Mouse (Mus musculus) erythroblast, embryonic 14.5 days (primary cell): ENCODE results near the gene Slc8a1. TPM values are rescaled to one million over a fixed set of nuclear protein-coding genes. Genes with fewer than 3 reads are reported as not detected.

Source experiments
- H3K27me3 ChIP-seq: 2 replicates; pipeline ENCODE4 v1.6.1; 2012; ENCODE audit warnings: inconsistent platforms; ENCODE audit not compliant: control insufficient read depth
- H3K36me3 ChIP-seq: 2 replicates; pipeline ENCODE4 v1.6.1; 2012; ENCODE audit warnings: mild to moderate bottlenecking, inconsistent platforms; ENCODE audit not compliant: control insufficient read depth
- H3K4me1 ChIP-seq: 2 replicates; pipeline ENCODE4 v1.6.1; 2012; ENCODE audit warnings: inconsistent platforms; ENCODE audit not compliant: control insufficient read depth
- H3K4me3 ChIP-seq: replicated peaks from 2 replicates; pipeline ENCODE3; 2012; ENCODE audit warnings: moderate library complexity, mild to moderate bottlenecking, inconsistent platforms
- H3K9me3 ChIP-seq: 2 replicates; pipeline ENCODE4 v1.6.1; 2012; ENCODE audit warnings: low read length, inconsistent platforms, mixed read lengths; ENCODE audit not compliant: control insufficient read depth
- GATA1 ChIP-seq: IDR thresholded peaks from 2 replicates; pipeline ENCODE4 v1.6.1; 2012; ENCODE audit warnings: low read length, inconsistent platforms, mixed read lengths
- TAL1 ChIP-seq: IDR thresholded peaks from 3 replicates; pipeline ENCODE4 v1.6.1; 2012; ENCODE audit warnings: low read length, inconsistent platforms, mixed read lengths
- polyA plus RNA-seq: library from polyadenylated mRNA; stranded (reverse); fragments of >175 nt; gene quantifications from 2 replicates; pipeline ENCODE4 v1.2.3, GENCODE M21; 2012

The Slc8a1 gene
- polyA plus RNA-seq, 1 experiment = not detected

- no peaks in the 10 kb centered on the region for H3K27me3 ChIP-seq
- H3K4me3 ChIP-seq = no peak overlapping the region
- H3K36me3 ChIP-seq = no peaks in the 10 kb centered on the region
- H3K9me3 ChIP-seq = no peaks in the 10 kb centered on the region
- TF ChIP-seq TAL1 (no peak), GATA1 (no peak)
- H3K4me1 ChIP-seq = no peaks in the 10 kb centered on the region
Observed at GRCm38 (mm10) chr17:81481843-81482490, 256.2 kb downstream of the Slc8a1 start.

DNA sequence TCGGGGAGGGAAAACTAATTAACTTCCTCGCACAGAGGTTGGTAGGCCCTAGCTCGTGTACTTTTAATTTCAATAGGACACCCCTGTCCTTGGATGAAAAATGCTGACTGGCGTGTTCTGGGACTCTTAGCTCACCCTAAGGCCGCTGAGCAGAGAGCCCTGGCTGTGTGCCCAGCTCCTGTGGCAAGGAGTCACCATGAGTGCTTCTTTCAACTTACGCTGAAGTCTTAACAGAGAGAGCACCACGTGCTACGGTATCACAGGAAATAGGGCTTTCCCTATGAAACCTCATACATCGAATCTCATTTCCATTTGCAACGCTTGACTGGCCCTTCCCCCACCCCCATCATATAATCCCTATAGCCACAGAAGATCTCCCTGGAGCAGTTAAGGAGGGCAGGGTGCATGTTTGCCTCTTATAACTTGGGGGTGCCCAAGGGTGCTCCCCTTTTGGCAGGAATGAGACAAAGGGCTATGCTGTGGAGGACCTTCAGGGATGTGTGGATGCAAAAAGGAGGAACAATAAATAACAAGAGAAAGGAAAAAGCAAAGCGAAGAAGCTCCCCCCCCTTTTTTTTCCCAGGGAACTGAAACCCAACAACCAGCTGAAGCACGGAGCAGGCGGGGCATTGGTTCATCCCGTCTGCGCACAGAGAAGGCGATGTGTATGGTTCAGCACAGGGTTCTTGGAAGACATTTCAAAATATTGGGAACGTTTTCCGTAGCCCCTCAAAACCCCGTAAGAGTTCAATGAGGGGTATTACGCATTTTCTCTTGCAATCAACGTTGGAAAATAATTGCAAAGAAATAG lies 257.6 kb downstream of the Slc8a1 start:
- Histone ChIP-seq H3K4me3 (no peak overlapping the region), H3K36me3 (no peaks in the 10 kb centered on the region), H3K27me3 (no peaks in the 10 kb centered on the region), H3K9me3 (no peaks in the 10 kb centered on the region), H3K4me1 (no peaks in the 10 kb centered on the region)
- no peak for TF ChIP-seq TAL1

DNA sequence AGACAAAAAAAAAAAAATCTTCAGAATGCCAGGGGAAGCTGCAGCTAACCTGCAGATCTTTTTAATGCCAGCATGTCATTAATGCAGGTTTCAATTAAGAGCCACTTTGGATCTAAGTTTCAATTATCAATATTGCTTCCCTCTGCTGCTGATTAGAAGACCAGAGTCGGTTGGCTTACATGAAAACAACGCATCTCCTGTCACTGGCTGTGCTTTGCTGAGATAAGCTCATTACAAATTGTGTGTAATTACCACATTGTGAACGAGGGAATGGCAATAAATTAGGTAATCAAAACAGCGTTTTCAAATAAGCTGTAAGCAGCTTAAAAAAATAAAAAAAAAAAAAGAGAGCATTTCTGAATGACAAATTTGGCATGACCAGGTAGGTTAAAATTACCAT lies 258.4 kb downstream of the Slc8a1 start:
- Histone ChIP-seq H3K4me3 (no peak overlapping the region), H3K36me3 (no peaks in the 10 kb centered on the region), H3K4me1 (no peaks in the 10 kb centered on the region), H3K9me3 (no peaks in the 10 kb centered on the region), H3K27me3 (no peaks in the 10 kb centered on the region)
- TF ChIP-seq GATA1 (no peak), TAL1 (no peak)

GRCm38 (mm10) chr17:81477420-81477819 lies 260.8 kb downstream of the Slc8a1 start:
- Histone ChIP-seq H3K36me3 (no peaks in the 10 kb centered on the region), H3K9me3 (no peaks in the 10 kb centered on the region), H3K27me3 (no peaks in the 10 kb centered on the region), H3K4me3 (no peak overlapping the region), H3K4me1 (no peaks in the 10 kb centered on the region)
- TF ChIP-seq GATA1 (no peak), TAL1 (no peak)

- Histone ChIP-seq H3K9me3 (no peaks in the 10 kb centered on the region), H3K27me3 (no peaks in the 10 kb centered on the region), H3K4me1 (no peaks in the 10 kb centered on the region), H3K36me3 (no peaks in the 10 kb centered on the region), H3K4me3 (no peak overlapping the region)
- TF ChIP-seq TAL1 (no peak), GATA1 (no peak)
Observed at GRCm38 (mm10) chr17:81473363-81473762, 264.8 kb downstream of the Slc8a1 start.

- no peaks in the 10 kb centered on the region for H3K4me1 ChIP-seq
- no peaks in the 10 kb centered on the region for H3K27me3 ChIP-seq
- no peaks in the 10 kb centered on the region for H3K36me3 ChIP-seq
- TF ChIP-seq TAL1 (no peak), GATA1 (no peak)
- no peak overlapping the region for H3K4me3 ChIP-seq
- H3K9me3 ChIP-seq = no peaks in the 10 kb centered on the region
Observed at GRCm38 (mm10) chr17:81468941-81469340, 269.2 kb downstream of the Slc8a1 start.

DNA sequence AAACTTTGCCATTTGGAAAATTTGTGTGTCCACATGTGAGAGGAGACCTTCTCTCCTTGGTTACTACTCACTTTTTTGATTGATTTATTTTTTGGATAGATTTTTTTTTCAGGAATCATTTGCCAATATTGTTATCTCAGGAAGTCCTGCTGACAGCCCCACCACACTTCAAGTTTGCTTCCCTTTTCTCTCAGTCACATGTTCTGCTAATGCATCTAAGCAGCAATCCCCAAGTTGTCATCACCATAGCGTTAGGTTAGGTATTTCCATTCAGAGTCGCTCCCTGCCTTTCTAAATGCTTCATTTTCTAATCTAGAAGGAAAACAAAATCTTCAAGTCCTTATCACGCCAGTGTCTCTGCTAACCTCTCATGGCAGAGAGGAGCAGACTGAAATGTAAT lies 278.8 kb downstream of the Slc8a1 start:
- Histone ChIP-seq H3K4me1 (no peaks in the 10 kb centered on the region), H3K9me3 (no peaks in the 10 kb centered on the region), H3K4me3 (no peak overlapping the region), H3K27me3 (no peaks in the 10 kb centered on the region), H3K36me3 (no peaks in the 10 kb centered on the region)
- TF ChIP-seq GATA1 (no peak), TAL1 (no peak)

GRCm38 (mm10) chr17:81455977-81456376 lies 282.2 kb downstream of the Slc8a1 start:
- Histone ChIP-seq H3K36me3 (no peaks in the 10 kb centered on the region), H3K27me3 (no peaks in the 10 kb centered on the region), H3K4me3 (no peak overlapping the region), H3K4me1 (no peaks in the 10 kb centered on the region), H3K9me3 (no peaks in the 10 kb centered on the region)
- TF ChIP-seq GATA1 = no peak
- no peak for TF ChIP-seq TAL1

GRCm38 (mm10) chr17:81455269-81455668 lies 282.9 kb downstream of the Slc8a1 start:
- Histone ChIP-seq H3K9me3 (no peaks in the 10 kb centered on the region), H3K4me1 (no peaks in the 10 kb centered on the region), H3K36me3 (no peaks in the 10 kb centered on the region), H3K4me3 (no peak overlapping the region), H3K27me3 (no peaks in the 10 kb centered on the region)
- TF ChIP-seq TAL1 = no peak
